Mouse (Mus musculus): Measurements from ENCODE around the gene Gper1.

DNA sequence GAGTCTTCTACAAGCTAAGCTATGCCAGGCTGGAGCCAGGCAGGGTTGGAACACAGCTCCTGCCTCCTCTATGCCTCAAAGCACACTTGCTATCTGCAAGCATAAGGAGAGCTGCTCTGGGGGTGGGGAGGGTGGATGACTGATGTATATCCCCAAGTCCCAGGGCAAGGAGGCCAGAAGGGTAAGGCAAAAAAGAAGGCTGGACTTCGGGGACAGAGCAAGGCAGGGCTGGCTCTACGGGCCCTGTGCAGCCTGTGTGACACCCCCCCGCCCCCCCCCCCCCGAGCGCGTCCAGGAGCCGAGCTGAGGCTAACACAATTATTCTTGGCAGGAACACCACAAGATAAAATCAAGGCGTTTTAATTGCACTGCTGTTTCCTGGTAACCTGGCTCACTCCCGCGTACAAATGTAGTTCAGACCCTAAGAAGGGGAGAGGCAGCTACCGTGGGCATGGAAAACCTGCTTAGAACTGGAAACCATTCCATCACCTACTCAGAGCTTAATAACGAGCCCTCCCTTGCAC lies 6.9 kb downstream of the Gper1 start:
- TF ChIP-seq CTCF (IDR thresholded peaks at IDR 0.05; ENCODE audit: extremely low read depth, insufficient read depth, insufficient read length, insufficient replicate concordance): no peak
- TF ChIP-seq POLR2A (IDR thresholded peaks at IDR 0.05; ENCODE audit: low read depth, low read length): no peak
